Mouse (Mus musculus): ENCODE data around the gene Rft1.

- no peak for TF ChIP-seq CTCF (IDR thresholded peaks at IDR 0.05; ENCODE audit: low read depth, low read length)
- no peak for TF ChIP-seq POLR2A (IDR thresholded peaks at IDR 0.05; ENCODE audit: extremely low read depth, insufficient read depth, low read length)
Observed at GRCm38 (mm10) chr14:30646486-30646885, 7.7 kb upstream of the Rft1 start.
